Mouse (Mus musculus): ENCODE results near the gene Celf2. TPM values are rescaled to one million over a fixed set of nuclear protein-coding genes. Genes with fewer than 3 reads are reported as not detected.
A peak's percentile ranks its signal among the peaks of the same experiment; 100 is the strongest.

Gene Celf2
- polyA plus RNA-seq, 1 experiment from 2014 or later = 35.4 TPM

DNA sequence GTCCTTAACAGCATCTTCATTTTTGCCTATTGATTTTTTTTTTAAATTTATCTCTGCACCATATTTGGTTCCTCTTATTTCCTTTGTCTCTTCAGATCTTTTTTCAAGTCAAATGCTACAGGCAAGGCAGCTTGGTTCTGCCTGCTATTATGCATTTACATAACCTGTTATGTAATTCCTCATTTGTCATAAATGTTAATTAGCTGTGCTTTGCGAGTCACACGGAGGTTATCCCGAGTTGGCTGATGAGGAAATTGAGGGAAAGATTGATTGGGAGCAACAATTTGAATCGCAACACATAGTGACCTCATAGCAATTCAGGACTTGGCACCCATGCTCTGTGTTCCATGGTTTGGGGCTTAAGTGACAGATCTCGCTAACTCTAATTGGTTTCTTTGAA lies 158.1 kb downstream of the Celf2 start:
- Histone ChIP-seq H3K9me3 (ENCODE audit: control insufficient read depth, low read length) (no peaks in the 10 kb centered on the region), H3K9ac (ENCODE audit: low read depth, low read length) (no peak overlapping the region), H3K27ac (ENCODE audit: low read length) (no peak overlapping the region), H3K4me1 (ENCODE audit: control insufficient read depth, insufficient read depth, low read length) (no peaks in the 10 kb centered on the region), H3K4me2 (ENCODE audit: low read depth, low read length) (no peak overlapping the region), H3K36me3 (ENCODE audit: control insufficient read depth, insufficient read depth, low read length) (no peaks in the 10 kb centered on the region), H3K4me3 (ENCODE audit: low read length) (no peak overlapping the region), H3K27me3 (replicated peaks; ENCODE audit: control insufficient read depth, insufficient read depth, low read length) (no peaks in the 10 kb centered on the region)
- WGBS = 90% methylated on average over 5 of the region's 5 CpGs
- no peak for ATAC-seq

DNA sequence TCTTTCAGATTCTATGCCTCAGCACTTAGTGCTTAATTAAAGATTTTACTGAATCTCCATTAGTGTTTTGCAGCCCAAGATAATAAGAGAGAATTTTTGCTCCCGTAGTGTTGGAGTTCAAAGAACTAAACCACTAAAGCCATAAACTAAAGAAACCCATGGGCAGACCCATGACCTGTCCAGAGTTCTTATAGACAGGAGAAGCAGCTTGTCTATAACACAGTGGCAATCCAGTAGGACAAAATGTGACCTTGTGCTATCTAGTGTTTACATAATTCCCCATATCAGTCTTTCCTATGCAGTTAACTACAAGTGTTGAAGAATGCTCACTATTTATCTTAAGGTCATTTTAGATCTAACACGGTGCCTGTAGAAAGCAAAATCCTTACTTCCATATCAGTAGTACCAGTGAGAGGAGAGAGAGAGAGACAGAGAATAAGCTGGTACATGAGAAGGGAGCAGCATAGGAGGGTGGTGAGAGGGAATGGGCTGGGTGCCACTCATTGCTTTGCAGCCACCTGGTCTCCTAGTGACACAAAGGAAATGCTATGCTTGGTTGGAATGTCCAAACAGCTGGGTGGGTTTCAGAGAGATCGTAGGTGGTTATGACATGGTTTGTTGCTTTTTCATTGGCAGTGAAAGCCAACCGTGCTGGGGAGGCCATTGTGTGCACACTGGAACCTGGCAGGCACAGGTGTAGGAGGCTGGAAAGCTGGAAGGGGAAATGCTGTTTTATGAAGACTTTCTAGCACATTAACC lies 162.5 kb downstream of the Celf2 start:
- H3K27ac ChIP-seq (ENCODE audit: low read length) = no peak overlapping the region
- H3K4me3 ChIP-seq (ENCODE audit: low read length) = no peak overlapping the region
- no peaks in the 10 kb centered on the region for H3K36me3 ChIP-seq (ENCODE audit: control insufficient read depth, insufficient read depth, low read length)
- no peaks in the 10 kb centered on the region for H3K4me1 ChIP-seq (ENCODE audit: control insufficient read depth, insufficient read depth, low read length)
- WGBS = 55% methylated on average over 4 of the region's 4 CpGs
- H3K9ac ChIP-seq (ENCODE audit: low read depth, low read length) = no peak overlapping the region
- no peaks in the 10 kb centered on the region for H3K9me3 ChIP-seq (ENCODE audit: control insufficient read depth, low read length)
- peak; percentile 72 for ATAC-seq
- no peak overlapping the region for H3K4me2 ChIP-seq (ENCODE audit: low read depth, low read length)
- H3K27me3 ChIP-seq (replicated peaks; ENCODE audit: control insufficient read depth, insufficient read depth, low read length) = no peaks in the 10 kb centered on the region

- no peak for ATAC-seq
- no peaks in the 10 kb centered on the region for H3K9me3 ChIP-seq (ENCODE audit: control insufficient read depth, low read length)
- H3K27ac ChIP-seq (ENCODE audit: low read length) = no peak overlapping the region
- no peak overlapping the region for H3K4me2 ChIP-seq (ENCODE audit: low read depth, low read length)
- no peaks in the 10 kb centered on the region for H3K4me1 ChIP-seq (ENCODE audit: control insufficient read depth, insufficient read depth, low read length)
- no peaks in the 10 kb centered on the region for H3K36me3 ChIP-seq (ENCODE audit: control insufficient read depth, insufficient read depth, low read length)
- no peak overlapping the region for H3K4me3 ChIP-seq (ENCODE audit: low read length)
- H3K9ac ChIP-seq (ENCODE audit: low read depth, low read length) = no peak overlapping the region
- WGBS = 86% methylated on average over 2 of the region's 2 CpGs
- no peaks in the 10 kb centered on the region for H3K27me3 ChIP-seq (replicated peaks; ENCODE audit: control insufficient read depth, insufficient read depth, low read length)
These were observed 164.4 kb downstream of the Celf2 start for GRCm38 (mm10) chr2:7344951-7345350.

GRCm38 (mm10) chr2:7342911-7343478 lies 166.4 kb downstream of the Celf2 start:
- Histone ChIP-seq H3K4me1 (ENCODE audit: control insufficient read depth, insufficient read depth, low read length) (no peaks in the 10 kb centered on the region), H3K36me3 (ENCODE audit: control insufficient read depth, insufficient read depth, low read length) (no peaks in the 10 kb centered on the region), H3K9ac (ENCODE audit: low read depth, low read length) (no peak overlapping the region), H3K9me3 (ENCODE audit: control insufficient read depth, low read length) (no peaks in the 10 kb centered on the region), H3K27ac (ENCODE audit: low read length) (no peak overlapping the region), H3K4me2 (ENCODE audit: low read depth, low read length) (no peak overlapping the region), H3K4me3 (ENCODE audit: low read length) (no peak overlapping the region), H3K27me3 (replicated peaks; ENCODE audit: control insufficient read depth, insufficient read depth, low read length) (no peaks in the 10 kb centered on the region)
- ATAC-seq = no peak
- WGBS = 71% methylated on average over 8 of the region's 8 CpGs

DNA sequence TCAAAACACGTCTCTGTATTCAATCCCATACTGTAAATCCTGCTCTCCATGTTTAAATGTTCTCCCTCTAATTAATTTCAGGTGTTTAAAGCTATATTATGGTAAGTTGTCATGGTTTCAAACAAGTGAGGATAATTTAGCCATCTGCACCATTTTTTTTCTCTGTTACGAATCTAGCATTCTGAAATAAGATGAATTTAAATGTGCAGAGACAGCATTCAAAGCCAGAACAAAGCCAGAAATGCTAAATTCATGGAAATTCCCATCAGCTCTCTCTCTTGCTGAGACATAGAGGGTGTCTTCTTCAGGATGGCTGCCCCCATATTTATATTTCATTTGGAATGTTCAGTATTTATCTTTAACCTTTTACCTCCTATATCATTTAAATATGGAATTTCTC lies 174.5 kb downstream of the Celf2 start:
- ATAC-seq = no peak
- Histone ChIP-seq H3K36me3 (ENCODE audit: control insufficient read depth, insufficient read depth, low read length) (no peaks in the 10 kb centered on the region), H3K9ac (ENCODE audit: low read depth, low read length) (no peak overlapping the region), H3K4me2 (ENCODE audit: low read depth, low read length) (no peak overlapping the region), H3K27me3 (replicated peaks; ENCODE audit: control insufficient read depth, insufficient read depth, low read length) (no peaks in the 10 kb centered on the region), H3K9me3 (ENCODE audit: control insufficient read depth, low read length) (no peaks in the 10 kb centered on the region), H3K27ac (ENCODE audit: low read length) (no peak overlapping the region), H3K4me3 (ENCODE audit: low read length) (no peak overlapping the region), H3K4me1 (ENCODE audit: control insufficient read depth, insufficient read depth, low read length) (no peaks in the 10 kb centered on the region)
- WGBS = 66% methylated on average over 2 of the region's 2 CpGs

- Histone ChIP-seq H3K9ac (ENCODE audit: low read depth, low read length) (no peak overlapping the region), H3K4me1 (ENCODE audit: control insufficient read depth, insufficient read depth, low read length) (no peaks in the 10 kb centered on the region), H3K4me3 (ENCODE audit: low read length) (no peak overlapping the region), H3K27ac (ENCODE audit: low read length) (no peak overlapping the region), H3K36me3 (ENCODE audit: control insufficient read depth, insufficient read depth, low read length) (no peaks in the 10 kb centered on the region), H3K27me3 (replicated peaks; ENCODE audit: control insufficient read depth, insufficient read depth, low read length) (no peaks in the 10 kb centered on the region), H3K4me2 (ENCODE audit: low read depth, low read length) (no peak overlapping the region), H3K9me3 (ENCODE audit: control insufficient read depth, low read length) (no peaks in the 10 kb centered on the region)
- WGBS = 79% methylated on average over 8 of the region's 8 CpGs
- no peak for ATAC-seq
These were observed 181.1 kb downstream of the Celf2 start for GRCm38 (mm10) chr2:7328018-7328899.

DNA sequence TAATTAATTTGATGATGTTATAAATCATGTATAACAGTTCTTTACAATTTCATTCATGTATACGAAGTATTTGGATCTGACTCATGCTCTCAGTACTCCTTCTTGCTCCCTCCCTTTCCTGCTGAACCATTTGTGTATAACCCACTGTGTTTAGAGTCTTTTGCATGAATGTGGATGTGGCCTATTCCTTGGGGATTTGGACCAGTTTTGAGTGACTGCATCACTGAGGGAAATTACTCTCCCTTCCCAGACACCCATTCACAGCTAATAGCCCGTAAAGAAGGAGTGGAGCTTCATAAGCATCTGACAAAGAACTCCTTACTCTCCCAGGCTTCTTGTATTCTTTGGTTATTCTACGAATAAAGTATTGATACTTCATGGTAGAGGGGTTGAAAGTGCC lies 189.6 kb downstream of the Celf2 start:
- no peaks in the 10 kb centered on the region for H3K9me3 ChIP-seq (ENCODE audit: control insufficient read depth, low read length)
- no peak overlapping the region for H3K9ac ChIP-seq (ENCODE audit: low read depth, low read length)
- H3K4me2 ChIP-seq (ENCODE audit: low read depth, low read length) = no peak overlapping the region
- no peak overlapping the region for H3K4me3 ChIP-seq (ENCODE audit: low read length)
- no peak for ATAC-seq
- no peaks in the 10 kb centered on the region for H3K36me3 ChIP-seq (ENCODE audit: control insufficient read depth, insufficient read depth, low read length)
- WGBS = 80% methylated on average over 3 of the region's 3 CpGs
- no peak overlapping the region for H3K27ac ChIP-seq (ENCODE audit: low read length)
- H3K4me1 ChIP-seq (ENCODE audit: control insufficient read depth, insufficient read depth, low read length) = no peaks in the 10 kb centered on the region
- no peaks in the 10 kb centered on the region for H3K27me3 ChIP-seq (replicated peaks; ENCODE audit: control insufficient read depth, insufficient read depth, low read length)

DNA sequence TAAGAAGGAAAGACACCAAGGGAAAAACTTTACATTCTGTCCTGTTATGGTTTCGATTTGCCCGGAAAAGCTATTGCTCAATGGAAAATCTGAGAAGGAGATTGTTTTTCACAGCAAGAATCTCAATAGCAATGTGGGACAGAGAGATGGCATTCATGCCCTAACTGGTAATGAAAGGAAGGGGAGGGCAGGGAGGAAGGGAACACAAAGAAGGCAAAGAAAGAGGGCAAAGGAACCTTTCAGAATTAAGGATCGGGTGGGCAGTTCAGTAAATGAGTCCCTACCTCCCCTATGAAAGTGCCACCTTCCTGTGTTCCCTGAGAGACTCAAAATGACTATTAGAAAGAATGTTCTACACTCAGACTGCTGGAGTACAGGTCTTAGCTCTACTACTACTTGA lies 197.6 kb downstream of the Celf2 start:
- Histone ChIP-seq H3K36me3 (ENCODE audit: control insufficient read depth, insufficient read depth, low read length) (no peaks in the 10 kb centered on the region), H3K27me3 (replicated peaks; ENCODE audit: control insufficient read depth, insufficient read depth, low read length) (no peaks in the 10 kb centered on the region), H3K4me2 (ENCODE audit: low read depth, low read length) (no peak overlapping the region), H3K4me1 (ENCODE audit: control insufficient read depth, insufficient read depth, low read length) (no peaks in the 10 kb centered on the region), H3K27ac (ENCODE audit: low read length) (no peak overlapping the region), H3K9me3 (ENCODE audit: control insufficient read depth, low read length) (no peaks in the 10 kb centered on the region), H3K4me3 (ENCODE audit: low read length) (no peak overlapping the region), H3K9ac (ENCODE audit: low read depth, low read length) (no peak overlapping the region)
- no peak for ATAC-seq
- 80% methylated on average over 3 of the region's 3 CpGs for WGBS

DNA sequence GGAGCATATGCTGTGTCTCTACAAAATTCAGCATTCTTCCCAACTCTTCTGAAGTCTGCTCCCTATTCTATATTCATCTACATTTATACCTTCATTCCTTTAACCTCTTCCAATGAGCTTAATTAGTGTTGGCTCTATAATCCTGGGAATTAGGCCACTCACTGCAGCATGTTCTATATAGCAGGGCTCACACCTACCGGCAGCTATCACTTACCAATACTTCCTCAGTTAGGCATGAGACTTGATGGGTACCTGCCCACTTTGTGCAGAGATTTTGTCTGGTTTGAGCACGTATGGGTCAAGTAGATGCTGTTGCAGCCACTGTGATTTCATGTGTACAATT lies 198.6 kb downstream of the Celf2 start:
- Histone ChIP-seq H3K9me3 (ENCODE audit: control insufficient read depth, low read length) (no peaks in the 10 kb centered on the region), H3K4me2 (ENCODE audit: low read depth, low read length) (no peak overlapping the region), H3K9ac (ENCODE audit: low read depth, low read length) (no peak overlapping the region), H3K4me3 (ENCODE audit: low read length) (no peak overlapping the region), H3K36me3 (ENCODE audit: control insufficient read depth, insufficient read depth, low read length) (no peaks in the 10 kb centered on the region), H3K27ac (ENCODE audit: low read length) (no peak overlapping the region), H3K4me1 (ENCODE audit: control insufficient read depth, insufficient read depth, low read length) (no peaks in the 10 kb centered on the region), H3K27me3 (replicated peaks; ENCODE audit: control insufficient read depth, insufficient read depth, low read length) (no peaks in the 10 kb centered on the region)
- 90% methylated on average over 2 of the region's 2 CpGs for WGBS
- no peak for ATAC-seq

All from intestine, embryonic 16.5 days (tissue).